Mouse (Mus musculus): ENCODE measurements around the gene Sdc1.

The Sdc1 gene

GRCm38 (mm10) chr12:8824995-8825703 is 54.0 kb downstream of the Sdc1 start:
- DNase-seq (ENCODE audit: low read depth, low spot score), result no peak

- no peak for DNase-seq (ENCODE audit: low read depth, low spot score)
Observed at GRCm38 (mm10) chr12:8827014-8827715, 56.0 kb downstream of the Sdc1 start.

- no peak for DNase-seq (ENCODE audit: low read depth, low spot score)
Observed at GRCm38 (mm10) chr12:8829032-8829660, 58.0 kb downstream of the Sdc1 start.

- no peak for DNase-seq (ENCODE audit: low read depth, low spot score)
Observed at GRCm38 (mm10) chr12:8829661-8830040, 58.5 kb downstream of the Sdc1 start.

- no peak for DNase-seq (ENCODE audit: low read depth, low spot score)
Observed at GRCm38 (mm10) chr12:8830967-8831635, 60.0 kb downstream of the Sdc1 start.

GRCm38 (mm10) chr12:8831710-8832109 is 60.6 kb downstream of the Sdc1 start:
- DNase-seq (ENCODE audit: low read depth, low spot score), result no peak

GRCm38 (mm10) chr12:8840782-8841325 is 69.7 kb downstream of the Sdc1 start:
- peak; percentile 64 for DNase-seq (ENCODE audit: low read depth, low spot score)

- DNase-seq (ENCODE audit: low read depth, low spot score), result no peak
Observed at GRCm38 (mm10) chr12:8842725-8843124, 71.6 kb downstream of the Sdc1 start.
